Mouse (Mus musculus): ENCODE results near the gene Gm14295. TPM values are rescaled to one million over a fixed set of nuclear protein-coding genes. Genes with fewer than 3 reads are reported as not detected.
"Not testable (repeated sequence)": the region's sequence is repeated elsewhere in the genome, so short reads cannot be mapped to it uniquely, and the experiment has no call there.

The Gm14295 gene
- total RNA-seq (2014; rRNA removed): 6.3 and 27.1 TPM in 2 replicates
- polyA plus RNA-seq (2012; rRNA removed): 1.00 and 1.5 TPM in 2 replicates

DNA sequence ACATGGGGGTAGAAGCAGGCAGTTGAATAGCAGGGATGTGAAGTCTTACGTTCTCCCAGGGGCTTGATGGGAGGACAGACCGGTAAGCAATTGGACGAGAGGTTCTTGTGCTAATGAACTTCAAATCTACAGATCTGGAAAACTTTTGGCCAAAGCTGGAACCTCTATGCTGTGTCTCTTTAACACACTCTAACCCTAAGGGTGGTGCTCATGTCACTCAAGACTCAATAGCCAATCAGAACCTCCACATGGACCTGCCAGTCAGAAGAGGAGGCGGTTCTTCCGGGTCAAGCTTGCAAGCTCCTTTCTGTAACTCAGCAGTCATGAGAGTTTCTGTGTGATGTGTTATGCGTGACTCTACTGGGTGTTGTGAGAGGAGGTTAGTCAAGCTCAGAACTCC is at the start of gene Gm14295:
Gene Gm14295, plus strand, starts transcription at position 301 of the 400 bp plus-strand sequence.
- not testable (repeated sequence) for H3K36me3 ChIP-seq (ENCODE audit: control insufficient read depth, insufficient read depth, low read length); DNase-seq (ENCODE audit: extremely low read depth, low read depth, low spot score); H3K27me3 ChIP-seq (ENCODE audit: control insufficient read depth, insufficient read depth, low read length); H3K4me1 ChIP-seq (ENCODE audit: control insufficient read depth, insufficient read depth, low read length); H3K79me2 ChIP-seq (ENCODE audit: control insufficient read depth, insufficient read depth, low read length); H3K27ac ChIP-seq (replicated peaks; ENCODE audit: insufficient read depth, low read depth, low read length)
- no CpG with 5 or more reads among the region's 6 CpGs for WGBS
- peak within 1 kb of the TSS; percentile 65 for H3K4me3 ChIP-seq (ENCODE audit: insufficient read depth, low read depth, low read length)
- H3K9ac ChIP-seq (ENCODE audit: low read depth, low read length): peak within 1 kb of the TSS; percentile 34; the same call in 1 of the 2 replicates

- not testable (repeated sequence) for H3K27me3 ChIP-seq (ENCODE audit: control insufficient read depth, insufficient read depth, low read length); H3K4me1 ChIP-seq (ENCODE audit: control insufficient read depth, insufficient read depth, low read length); DNase-seq (ENCODE audit: extremely low read depth, low read depth, low spot score); H3K36me3 ChIP-seq (ENCODE audit: control insufficient read depth, insufficient read depth, low read length); H3K27ac ChIP-seq (replicated peaks; ENCODE audit: insufficient read depth, low read depth, low read length); H3K79me2 ChIP-seq (ENCODE audit: control insufficient read depth, insufficient read depth, low read length)
- Histone ChIP-seq H3K9ac (ENCODE audit: low read depth, low read length) (peak overlapping the region; percentile 34; the same call in 1 of the 2 replicates), H3K4me3 (ENCODE audit: insufficient read depth, low read depth, low read length) (peak overlapping the region; percentile 65)
- 7% methylated on average over 14 of the region's 15 CpGs for WGBS
Observed at GRCm38 (mm10) chr2:176798785-176799184, 373 bp downstream of the Gm14295 start.

DNA sequence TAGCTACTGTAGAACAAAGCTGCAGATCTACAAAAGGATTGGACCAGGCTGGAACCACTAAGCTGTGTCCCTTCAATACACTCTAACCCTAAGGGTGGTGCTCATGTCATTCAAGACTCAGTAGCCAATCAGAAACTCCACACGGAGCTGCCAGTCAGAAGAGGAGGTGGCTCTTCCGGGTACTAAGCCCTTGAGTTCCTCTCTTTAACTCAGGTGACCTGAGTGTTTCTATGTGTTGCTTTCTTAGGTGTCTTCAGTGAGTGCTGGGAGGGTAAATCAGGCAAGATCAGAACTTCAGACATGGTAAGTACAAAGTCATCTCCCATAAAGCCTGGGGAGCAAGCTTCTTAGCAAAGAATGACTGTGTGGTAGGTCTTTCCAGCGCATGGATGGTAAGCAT is 32.4 kb downstream of the Gm14295 start, which contains the start of gene Gm14408:
Gene Gm14408, plus strand, starts transcription at position 301 of the 400 bp plus-strand sequence.
- H3K4me1 ChIP-seq (ENCODE audit: control insufficient read depth, insufficient read depth, low read length); H3K36me3 ChIP-seq (ENCODE audit: control insufficient read depth, insufficient read depth, low read length); H3K4me3 ChIP-seq (ENCODE audit: insufficient read depth, low read depth, low read length); H3K27me3 ChIP-seq (ENCODE audit: control insufficient read depth, insufficient read depth, low read length); H3K79me2 ChIP-seq (ENCODE audit: control insufficient read depth, insufficient read depth, low read length); H3K27ac ChIP-seq (replicated peaks; ENCODE audit: insufficient read depth, low read depth, low read length); H3K9ac ChIP-seq (ENCODE audit: low read depth, low read length); DNase-seq (ENCODE audit: extremely low read depth, low read depth, low spot score): not testable (repeated sequence)
- 97% methylated on average over 1 of the region's 3 CpGs for WGBS

Other genes starting within 250 kb of the Gm14295 start
- 2.5 and 4.0 TPM in 2 replicates for gene Gm14308, start 162.3 kb upstream of the Gm14295 start, total RNA-seq (2014; rRNA removed)
- gene Gm14308, start 162.3 kb upstream of the Gm14295 start, polyA plus RNA-seq (2012; rRNA removed): 0.45 and 0.46 TPM in 2 replicates
- 11.7 and 15.9 TPM in 2 replicates for gene Zfp973, start 128.1 kb upstream of the Gm14295 start, total RNA-seq (2014; rRNA removed)
- gene Zfp973, start 128.1 kb upstream of the Gm14295 start, polyA plus RNA-seq (2012; rRNA removed): 0.78 and 0.98 TPM in 2 replicates
- gene Gm14305, start 90.3 kb upstream of the Gm14295 start, total RNA-seq (2014; rRNA removed): 8.9 and 14.7 TPM in 2 replicates
- 0.97 and 1.2 TPM in 2 replicates for gene Gm14305, start 90.3 kb upstream of the Gm14295 start, polyA plus RNA-seq (2012; rRNA removed)
- gene Gm14408, start 32.5 kb downstream of the Gm14295 start, total RNA-seq (2014; rRNA removed): not detected in 2 replicates
- not detected in 2 replicates for gene Gm14408, start 32.5 kb downstream of the Gm14295 start, polyA plus RNA-seq (2012; rRNA removed)
- 16.6 and 26.6 TPM in 2 replicates for gene Gm14296, start 129.2 kb downstream of the Gm14295 start, total RNA-seq (2014; rRNA removed)
- 1.3 and 2.0 TPM in 2 replicates for gene Gm14296, start 129.2 kb downstream of the Gm14295 start, polyA plus RNA-seq (2012; rRNA removed)
- 2.3 and 7.1 TPM in 2 replicates for gene Gm14419, start 202.3 kb downstream of the Gm14295 start, total RNA-seq (2014; rRNA removed)
- gene Gm14419, start 202.3 kb downstream of the Gm14295 start, polyA plus RNA-seq (2012; rRNA removed): 1.0 TPM in 1 of 2 replicates, not detected in the other

Measured in liver, adult 2 months (tissue).